In the genomic region with DNA sequence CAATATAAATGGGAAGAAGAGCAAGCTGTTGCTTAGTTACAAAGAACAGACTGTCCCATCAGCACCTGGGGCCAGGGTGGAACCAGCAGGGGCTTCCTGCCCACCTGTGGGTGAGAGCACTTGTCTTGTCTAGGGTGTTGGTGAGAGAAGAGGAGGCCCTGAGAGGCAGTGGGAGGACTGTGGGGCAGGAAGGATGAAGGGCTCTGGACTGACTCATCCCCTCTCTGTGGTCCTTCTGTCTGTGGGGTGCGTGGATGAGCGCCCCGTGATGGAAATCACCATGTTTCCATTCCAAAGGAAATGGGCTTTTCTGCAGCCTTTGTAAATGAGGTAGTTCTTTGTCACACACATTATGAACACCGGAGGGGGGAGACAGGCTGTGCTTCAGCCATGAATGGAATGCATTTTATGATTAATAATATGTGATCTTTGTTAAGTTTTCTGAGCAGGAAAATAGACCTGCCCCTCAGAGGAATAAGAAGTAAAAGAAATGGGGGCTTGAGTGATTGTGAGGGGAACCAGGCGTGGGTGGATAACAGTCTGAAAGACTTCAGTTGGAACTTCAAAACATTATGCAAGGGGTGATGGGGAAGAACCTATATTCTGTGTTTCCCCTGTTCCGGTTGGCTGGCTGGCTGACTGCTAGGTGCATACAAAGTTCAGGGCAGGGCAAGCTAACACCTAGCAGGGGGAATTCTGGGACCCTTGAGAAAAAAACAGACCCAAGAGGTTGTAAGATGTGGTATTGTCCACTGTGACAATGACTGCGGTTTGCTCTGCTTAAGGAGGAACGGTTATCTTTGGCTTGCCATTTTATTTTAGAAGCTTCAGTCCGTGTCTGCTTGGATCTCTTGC, we compare ENCODE assay signal across 15 mouse cellular contexts.
DNase-seq lines count a peak whose midpoint lies in the region; ATAC-seq lines count a peak whose summit lies in the region.
"Had no signal": no experiment of that assay in that cellular context is flagged by ENCODE, and none has a peak within 500 bp of the region (broad histone marks: within the 10 kb centered on the region; RNA-seq: fewer than 3 reads in every experiment).

No protein-coding gene starts in this region.

- peaks cover 19% of the 10 kb centered on the region; the same call in 1 of the 2 replicates for H3K4me1 ChIP-seq in intestine, embryonic 15.5 days (replicated peaks)
- H3K4me1 ChIP-seq: forebrain, embryonic 15.5 days had no signal

- H3K4me3 ChIP-seq in intestine, embryonic 15.5 days (replicated peaks): no peak overlapping the region
- H3K4me3 ChIP-seq: forebrain, embryonic 15.5 days; heart, adult 2 months; liver, embryonic 13.5 days had no signal

- H3K36me3 ChIP-seq in intestine, embryonic 15.5 days: no peaks in the 10 kb centered on the region
- H3K36me3 ChIP-seq: forebrain, embryonic 15.5 days; liver, embryonic 13.5 days had no signal

- no peaks in the 10 kb centered on the region for H3K9me3 ChIP-seq in intestine, embryonic 15.5 days
- H3K9me3 ChIP-seq: forebrain, embryonic 15.5 days; liver, embryonic 13.5 days had no signal

- DNase-seq in B cell, adult 2 months: peak; percentile 85 to 89
- DNase-seq in thymus, adult 18-20 months: peak; percentile 44 to 69
- no peak for DNase-seq in cerebellum, postnatal 14 days
- DNase-seq: cerebellum, adult 11-12 months; heart, postnatal 10 days; liver, embryonic 13.5 days; lung, postnatal 4 days; midbrain, embryonic 14.5 days had no signal

- H3K27me3 ChIP-seq in intestine, embryonic 15.5 days (replicated peaks): no peaks in the 10 kb centered on the region
- H3K27me3 ChIP-seq: forebrain, embryonic 15.5 days; liver, embryonic 13.5 days had no signal

- no peak overlapping the region for H3K4me2 ChIP-seq in intestine, embryonic 15.5 days (replicated peaks)
- H3K4me2 ChIP-seq: forebrain, embryonic 15.5 days; liver, embryonic 13.5 days had no signal

- 77% methylated on average over 9 of the region's 9 CpGs for WGBS in intestine, embryonic 15.5 days

- no peak overlapping the region for H3K27ac ChIP-seq in intestine, embryonic 15.5 days
- H3K27ac ChIP-seq: forebrain, embryonic 15.5 days; heart, adult 2 months; hindbrain, postnatal 0 days; liver, embryonic 13.5 days had no signal

- no peak overlapping the region for H3K9ac ChIP-seq in intestine, embryonic 15.5 days
- H3K9ac ChIP-seq: forebrain, embryonic 15.5 days; liver, embryonic 13.5 days had no signal

- ATAC-seq in CD4-positive, CD25-positive, alpha-beta regulatory T cell, adult 4 months: peak; percentile 71
- peak; percentile 68 for ATAC-seq in inflammation-experienced regulatory T-cells, adult 6 months
- ATAC-seq in erythroblast, adult 5-6 weeks (replicated peaks; ENCODE audit: low FRiP score, poor library complexity, severe bottlenecking): no peak
- no peak for ATAC-seq in intestine, embryonic 15.5 days
- ATAC-seq: forebrain, embryonic 15.5 days; hindbrain, postnatal 0 days had no signal

Comparison
In these comparisons a context has a peak if more than half of its experiments do, and no peak if none do; other contexts are left out.
1. DNase-seq: peak in B cell, adult 2 months (2 of 2) and thymus, adult 18-20 months (2 of 2); none in cerebellum, postnatal 14 days (0 of 2).
2. ATAC-seq: peak in CD4-positive, CD25-positive, alpha-beta regulatory T cell, adult 4 months (single experiment) and inflammation-experienced regulatory T-cells, adult 6 months (single experiment); none in erythroblast, adult 5-6 weeks (single experiment) and intestine, embryonic 15.5 days (single experiment).